Mouse (Mus musculus): ENCODE data around the gene Rhbdd2. TPM values are rescaled to one million over a fixed set of nuclear protein-coding genes. Genes with fewer than 3 reads are reported as not detected.
A peak's percentile ranks its signal among the peaks of the same experiment; 100 is the strongest.

The Rhbdd2 gene
- polyA plus RNA-seq, 1 experiment: 0.35 TPM

GRCm38 (mm10) chr5:135682942-135683570, 50.6 kb downstream of the Rhbdd2 start:
- TF ChIP-seq TAL1 (IDR thresholded peaks at IDR 0.05; ENCODE audit: low read length): no peak
- TF ChIP-seq GATA1 (IDR thresholded peaks at IDR 0.05; ENCODE audit: low read length): no peak
- Histone ChIP-seq H3K4me3 (replicated peaks) (no peak overlapping the region), H3K36me3 (ENCODE audit: control insufficient read depth) (no peaks in the 10 kb centered on the region), H3K9me3 (ENCODE audit: control insufficient read depth, low read length) (no peaks in the 10 kb centered on the region), H3K4me1 (ENCODE audit: control insufficient read depth) (peaks cover 7% of the 10 kb centered on the region), H3K27me3 (ENCODE audit: control insufficient read depth) (no peaks in the 10 kb centered on the region)

DNA sequence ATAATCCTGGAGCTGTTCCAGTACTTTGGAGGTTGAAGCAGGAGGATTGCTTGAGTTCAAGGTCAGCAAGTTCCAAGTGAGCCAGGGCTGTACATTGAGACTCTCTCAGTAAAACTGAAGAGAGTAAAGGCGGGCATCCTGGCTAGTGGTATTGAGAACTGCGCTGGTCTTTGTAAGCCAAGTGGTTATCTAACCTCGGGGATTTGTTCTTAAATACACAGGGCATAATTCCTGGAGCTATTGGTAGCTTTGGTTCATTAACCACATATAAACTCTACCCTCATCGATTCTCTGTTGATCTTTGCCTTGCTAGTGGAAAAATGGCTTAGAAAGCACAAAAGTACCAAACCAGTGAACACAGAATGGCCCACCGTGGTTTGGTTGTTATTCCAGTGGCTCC, 58.0 kb downstream of the Rhbdd2 start:
- Histone ChIP-seq H3K27me3 (ENCODE audit: control insufficient read depth) (no peaks in the 10 kb centered on the region), H3K9me3 (ENCODE audit: control insufficient read depth, low read length) (no peaks in the 10 kb centered on the region), H3K36me3 (ENCODE audit: control insufficient read depth) (no peaks in the 10 kb centered on the region), H3K4me3 (replicated peaks) (peak overlapping the region; percentile 90), H3K4me1 (ENCODE audit: control insufficient read depth) (peaks cover 29% of the 10 kb centered on the region)
- TF ChIP-seq TAL1 (IDR thresholded peaks at IDR 0.05; ENCODE audit: low read length) (no peak), GATA1 (IDR thresholded peaks at IDR 0.05; ENCODE audit: low read length) (no peak)

- Histone ChIP-seq H3K4me3 (replicated peaks) (no peak overlapping the region), H3K9me3 (ENCODE audit: control insufficient read depth, low read length) (no peaks in the 10 kb centered on the region), H3K27me3 (ENCODE audit: control insufficient read depth) (no peaks in the 10 kb centered on the region), H3K36me3 (ENCODE audit: control insufficient read depth) (no peaks in the 10 kb centered on the region), H3K4me1 (ENCODE audit: control insufficient read depth) (peaks cover 28% of the 10 kb centered on the region)
- TF ChIP-seq GATA1 (IDR thresholded peaks at IDR 0.05; ENCODE audit: low read length): no peak
- TF ChIP-seq TAL1 (IDR thresholded peaks at IDR 0.05; ENCODE audit: low read length): no peak
These were observed 58.8 kb downstream of the Rhbdd2 start for GRCm38 (mm10) chr5:135691266-135691665.

- Histone ChIP-seq H3K9me3 (ENCODE audit: control insufficient read depth, low read length) (no peaks in the 10 kb centered on the region), H3K4me3 (replicated peaks) (no peak overlapping the region), H3K4me1 (ENCODE audit: control insufficient read depth) (peaks cover 21% of the 10 kb centered on the region), H3K27me3 (ENCODE audit: control insufficient read depth) (no peaks in the 10 kb centered on the region), H3K36me3 (ENCODE audit: control insufficient read depth) (no peaks in the 10 kb centered on the region; the same call in 1 of the 2 replicates)
- TF ChIP-seq TAL1 (IDR thresholded peaks at IDR 0.05; ENCODE audit: low read length) (no peak), GATA1 (IDR thresholded peaks at IDR 0.05; ENCODE audit: low read length) (no peak)
These were observed 60.9 kb downstream of the Rhbdd2 start for GRCm38 (mm10) chr5:135693281-135693853.

- Histone ChIP-seq H3K27me3 (ENCODE audit: control insufficient read depth) (no peaks in the 10 kb centered on the region), H3K9me3 (ENCODE audit: control insufficient read depth, low read length) (no peaks in the 10 kb centered on the region), H3K4me1 (ENCODE audit: control insufficient read depth) (peaks cover 2% of the 10 kb centered on the region), H3K36me3 (ENCODE audit: control insufficient read depth) (peaks cover 7% of the 10 kb centered on the region), H3K4me3 (replicated peaks) (no peak overlapping the region)
- TF ChIP-seq GATA1 (IDR thresholded peaks at IDR 0.05; ENCODE audit: low read length): no peak
- no peak for TF ChIP-seq TAL1 (IDR thresholded peaks at IDR 0.05; ENCODE audit: low read length)
These were observed 62.9 kb downstream of the Rhbdd2 start for GRCm38 (mm10) chr5:135695277-135695721.

Other genes with a start within 250 kb of the Rhbdd2 start
- 6.3 and 6.6 TPM in 2 replicates for gene Pom121, start 238.1 kb upstream of the Rhbdd2 start, polyA plus RNA-seq (2012)
- 0.07 TPM in 1 of 2 replicates, not detected in the other for gene Hip1, start 87.5 kb upstream of the Rhbdd2 start, polyA plus RNA-seq (2012)
- gene Ccl26, start 69.0 kb upstream of the Rhbdd2 start, polyA plus RNA-seq (2012): not detected in 2 replicates
- gene Ccl24, start 59.6 kb upstream of the Rhbdd2 start, polyA plus RNA-seq (2012): 0.03 TPM in 1 of 2 replicates, not detected in the other
- gene Por, start 37.4 kb downstream of the Rhbdd2 start, polyA plus RNA-seq (2012): 2.5 and 2.6 TPM in 2 replicates
- 0.17 and 0.25 TPM in 2 replicates for gene Tmem120a, start 111.8 kb downstream of the Rhbdd2 start, polyA plus RNA-seq (2012)
- not detected in 2 replicates for gene Styxl1, start 145.8 kb downstream of the Rhbdd2 start, polyA plus RNA-seq (2012)
- 54.3 and 58.5 TPM in 2 replicates for gene Mdh2, start 145.9 kb downstream of the Rhbdd2 start, polyA plus RNA-seq (2012)
- gene Srrm3, start 174.3 kb downstream of the Rhbdd2 start, polyA plus RNA-seq (2012): not detected in 2 replicates

Measured in erythroblast, embryonic 14.5 days (primary cell).